Mouse (Mus musculus): ENCODE data around the gene Gm7247.
"Not testable (repeated sequence)": the region's sequence is repeated elsewhere in the genome, so short reads cannot be mapped to it uniquely, and the experiment has no call there.

The Gm7247 gene

GRCm38 (mm10) chr14:51361456-51361855 lies at the start of gene Gm7247:
Gene Gm7247, plus strand, starts transcription at chr14:51361756.
- no peak for DNase-seq (ENCODE audit: low spot score in 2 of 2)

- no peak for DNase-seq (ENCODE audit: low spot score in 2 of 2)
Measured at GRCm38 (mm10) chr14:51324001-51324400, 37.6 kb upstream of the Gm7247 start.

GRCm38 (mm10) chr14:51346027-51346426 lies 15.5 kb upstream of the Gm7247 start:
- no peak for DNase-seq (ENCODE audit: low spot score in 2 of 2)

GRCm38 (mm10) chr14:51358111-51358982 lies 3.2 kb upstream of the Gm7247 start:
- DNase-seq (ENCODE audit: low spot score in 2 of 2), result no peak

GRCm38 (mm10) chr14:51382805-51383204 lies 21.2 kb downstream of the Gm7247 start:
- DNase-seq (ENCODE audit: low spot score in 2 of 2), result no peak

GRCm38 (mm10) chr14:51384351-51384750 lies 22.8 kb downstream of the Gm7247 start:
- DNase-seq (ENCODE audit: low spot score in 2 of 2), result no peak

- no peak for DNase-seq (ENCODE audit: low spot score in 2 of 2)
Measured at GRCm38 (mm10) chr14:51385741-51386140, 24.2 kb downstream of the Gm7247 start.

GRCm38 (mm10) chr14:51387768-51388167 lies 26.2 kb downstream of the Gm7247 start:
- no peak for DNase-seq (ENCODE audit: low spot score in 2 of 2)

GRCm38 (mm10) chr14:51388222-51388621 lies 26.7 kb downstream of the Gm7247 start:
- no peak for DNase-seq (ENCODE audit: low spot score in 2 of 2)

GRCm38 (mm10) chr14:51410520-51410919 lies 49.0 kb downstream of the Gm7247 start, which contains the start of gene Vmn2r88:
Gene Vmn2r88, plus strand, starts transcription at chr14:51410820.
- no peak for DNase-seq (ENCODE audit: low spot score in 2 of 2)

GRCm38 (mm10) chr14:51423885-51424284 lies 62.3 kb downstream of the Gm7247 start:
- DNase-seq (ENCODE audit: low spot score in 2 of 2), result no peak

GRCm38 (mm10) chr14:51430138-51430537 lies 68.6 kb downstream of the Gm7247 start:
- not testable (repeated sequence) for DNase-seq (ENCODE audit: low spot score in 2 of 2)

- no peak for DNase-seq (ENCODE audit: low spot score in 2 of 2)
Measured at GRCm38 (mm10) chr14:51434546-51434945, 73.0 kb downstream of the Gm7247 start.

GRCm38 (mm10) chr14:51435020-51435419 lies 73.5 kb downstream of the Gm7247 start:
- DNase-seq (ENCODE audit: low spot score in 2 of 2), result no peak

GRCm38 (mm10) chr14:51438955-51439354 lies 77.4 kb downstream of the Gm7247 start:
- no peak for DNase-seq (ENCODE audit: low spot score in 2 of 2)

- not testable (repeated sequence) for DNase-seq (ENCODE audit: low spot score in 2 of 2)
Measured at GRCm38 (mm10) chr14:51451557-51451956, 90.0 kb downstream of the Gm7247 start, which contains the start of gene Vmn2r89. Gene Vmn2r89, plus strand, starts transcription at chr14:51451857.

GRCm38 (mm10) chr14:51480278-51480677 lies 118.7 kb downstream of the Gm7247 start:
- not testable (repeated sequence) for DNase-seq (ENCODE audit: low spot score in 2 of 2)

- DNase-seq (ENCODE audit: low spot score in 2 of 2), result not testable (repeated sequence)
Measured at GRCm38 (mm10) chr14:51481332-51482015, 119.9 kb downstream of the Gm7247 start.

- no peak for DNase-seq (ENCODE audit: low spot score in 2 of 2)
Measured at GRCm38 (mm10) chr14:51482051-51482715, 120.6 kb downstream of the Gm7247 start.

GRCm38 (mm10) chr14:51482971-51483381 lies 121.4 kb downstream of the Gm7247 start:
- not testable (repeated sequence) for DNase-seq (ENCODE audit: low spot score in 2 of 2)

- no peak for DNase-seq (ENCODE audit: low spot score in 2 of 2)
Measured at GRCm38 (mm10) chr14:51483671-51484070, 122.1 kb downstream of the Gm7247 start.

- DNase-seq (ENCODE audit: low spot score in 2 of 2), result no peak
Measured at GRCm38 (mm10) chr14:51486111-51486510, 124.6 kb downstream of the Gm7247 start.

Data from urinary bladder, adult 18-20 months (tissue).